Mouse (Mus musculus): ENCODE measurements around the gene Sae1. TPM values are rescaled to one million over a fixed set of nuclear protein-coding genes. Genes with fewer than 3 reads are reported as not detected.

Gene Sae1
- total RNA-seq, 1 experiment from 2014 or later = 403 TPM

DNA sequence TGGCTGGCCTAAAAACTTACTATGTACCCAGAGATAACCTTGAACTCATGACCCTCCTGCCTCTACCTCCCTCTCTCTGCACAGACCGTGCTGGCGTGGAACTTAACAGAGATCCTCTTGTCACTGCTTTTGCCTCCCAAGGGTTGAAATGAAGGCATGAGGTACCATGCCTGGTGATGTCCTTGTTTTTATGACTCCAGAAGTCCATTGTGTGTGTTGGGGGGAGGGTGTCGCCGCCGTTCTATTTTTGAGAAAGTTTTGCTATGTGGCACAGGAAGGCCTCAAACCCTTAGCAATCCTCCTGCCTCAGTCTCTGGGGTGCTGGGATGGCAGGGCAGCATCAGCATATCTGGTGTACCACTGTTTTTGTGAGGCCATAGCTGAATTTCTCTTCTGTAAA, 88.7 kb downstream of the Sae1 start:
- ATAC-seq (replicated peaks in 1 of 2; ENCODE audit: insufficient read depth in 1 of 2, low FRiP score in 2 of 2, low TSS enrichment in 1 of 2, low read depth in 1 of 2, poor library complexity in 2 of 2, severe bottlenecking in 2 of 2) = no peak

GRCm38 (mm10) chr7:16297616-16298015, 90.0 kb downstream of the Sae1 start:
- ATAC-seq (replicated peaks in 1 of 2; ENCODE audit: insufficient read depth in 1 of 2, low FRiP score in 2 of 2, low TSS enrichment in 1 of 2, low read depth in 1 of 2, poor library complexity in 2 of 2, severe bottlenecking in 2 of 2) = no peak

- ATAC-seq (replicated peaks in 1 of 2; ENCODE audit: insufficient read depth in 1 of 2, low FRiP score in 2 of 2, low TSS enrichment in 1 of 2, low read depth in 1 of 2, poor library complexity in 2 of 2, severe bottlenecking in 2 of 2) = peak; percentile 35 to 46
These were observed 90.7 kb downstream of the Sae1 start for GRCm38 (mm10) chr7:16296766-16297390.

DNA sequence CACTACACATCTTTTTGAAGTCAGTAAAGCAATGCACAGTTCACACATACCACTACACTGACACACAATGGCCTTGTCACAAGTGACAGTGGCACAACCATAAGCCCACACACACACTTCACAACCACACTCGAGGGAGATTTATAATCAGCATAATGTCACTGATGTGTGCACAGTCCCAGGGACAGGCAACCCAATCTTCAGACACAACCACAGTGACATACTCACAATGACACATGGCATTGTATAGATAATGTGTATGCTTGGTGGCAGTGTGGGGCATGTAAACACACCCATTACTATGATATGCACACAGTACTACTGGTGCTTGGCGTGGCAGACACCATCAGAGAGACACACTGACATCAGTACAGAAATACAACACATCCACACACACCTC, 91.5 kb downstream of the Sae1 start:
- no peak for ATAC-seq (replicated peaks in 1 of 2; ENCODE audit: insufficient read depth in 1 of 2, low FRiP score in 2 of 2, low TSS enrichment in 1 of 2, low read depth in 1 of 2, poor library complexity in 2 of 2, severe bottlenecking in 2 of 2)

DNA sequence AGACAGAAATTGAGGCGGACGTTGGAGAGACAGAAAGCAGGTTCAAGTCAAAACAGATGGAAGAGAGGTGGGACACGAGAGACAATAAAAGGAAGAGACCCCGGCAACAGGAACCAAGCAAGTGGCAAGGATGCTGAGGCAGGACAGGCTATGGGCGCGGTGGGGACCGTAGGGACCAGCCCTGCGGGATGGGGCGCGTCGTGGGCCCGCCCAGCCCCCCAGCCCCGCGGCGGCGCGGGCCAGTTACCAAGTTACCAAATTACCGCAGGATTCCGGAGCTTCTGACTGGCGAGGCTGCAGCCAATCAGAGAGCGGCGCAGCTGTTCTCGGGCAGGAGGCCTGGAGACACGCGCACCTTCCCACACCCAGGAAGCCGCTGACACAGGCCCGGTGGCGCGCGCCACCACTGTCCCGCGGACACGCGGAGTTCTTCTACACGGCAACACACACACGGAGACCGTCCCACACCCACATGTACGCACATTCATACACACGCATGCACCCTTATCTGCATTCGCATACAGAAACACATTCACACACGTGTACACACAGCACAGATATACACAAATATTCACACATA, 92.2 kb downstream of the Sae1 start:
- ATAC-seq (replicated peaks in 1 of 2; ENCODE audit: insufficient read depth in 1 of 2, low FRiP score in 2 of 2, low TSS enrichment in 1 of 2, low read depth in 1 of 2, poor library complexity in 2 of 2, severe bottlenecking in 2 of 2) = peak; percentile 52 to 54

DNA sequence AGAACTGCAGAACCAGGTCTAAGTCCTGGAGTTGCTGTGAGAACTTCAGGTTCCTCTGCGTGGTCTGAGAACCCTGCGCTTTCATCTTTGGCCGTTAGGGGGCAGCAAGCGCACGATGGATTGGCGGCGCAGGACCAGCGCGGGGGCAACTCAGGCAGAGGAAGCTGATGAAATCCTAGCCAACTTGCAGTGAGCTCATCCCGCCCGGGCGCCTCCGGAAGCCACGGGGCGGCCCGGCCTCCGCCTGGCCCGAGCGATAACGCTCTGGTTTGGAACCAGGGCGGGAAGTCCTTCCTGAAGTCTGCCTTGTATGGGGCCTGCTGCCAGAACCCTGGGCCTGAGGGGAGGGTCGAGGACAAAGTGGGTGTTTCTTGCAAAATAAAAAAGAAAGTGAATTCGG, 92.8 kb downstream of the Sae1 start:
- ATAC-seq (replicated peaks in 1 of 2; ENCODE audit: insufficient read depth in 1 of 2, low FRiP score in 2 of 2, low TSS enrichment in 1 of 2, low read depth in 1 of 2, poor library complexity in 2 of 2, severe bottlenecking in 2 of 2) = peak; percentile 80 to 81

GRCm38 (mm10) chr7:16294346-16294745, 93.3 kb downstream of the Sae1 start:
- ATAC-seq (replicated peaks in 1 of 2; ENCODE audit: insufficient read depth in 1 of 2, low FRiP score in 2 of 2, low TSS enrichment in 1 of 2, low read depth in 1 of 2, poor library complexity in 2 of 2, severe bottlenecking in 2 of 2) = peak; percentile 26 to 38; a peak in 2 of 4 replicates

- ATAC-seq (replicated peaks in 1 of 2; ENCODE audit: insufficient read depth in 1 of 2, low FRiP score in 2 of 2, low TSS enrichment in 1 of 2, low read depth in 1 of 2, poor library complexity in 2 of 2, severe bottlenecking in 2 of 2) = no peak
These were observed 99.8 kb downstream of the Sae1 start for GRCm38 (mm10) chr7:16287791-16288190.

- no peak for ATAC-seq (replicated peaks in 1 of 2; ENCODE audit: insufficient read depth in 1 of 2, low FRiP score in 2 of 2, low TSS enrichment in 1 of 2, low read depth in 1 of 2, poor library complexity in 2 of 2, severe bottlenecking in 2 of 2)
These were observed 100.6 kb downstream of the Sae1 start for GRCm38 (mm10) chr7:16287016-16287415.

DNA sequence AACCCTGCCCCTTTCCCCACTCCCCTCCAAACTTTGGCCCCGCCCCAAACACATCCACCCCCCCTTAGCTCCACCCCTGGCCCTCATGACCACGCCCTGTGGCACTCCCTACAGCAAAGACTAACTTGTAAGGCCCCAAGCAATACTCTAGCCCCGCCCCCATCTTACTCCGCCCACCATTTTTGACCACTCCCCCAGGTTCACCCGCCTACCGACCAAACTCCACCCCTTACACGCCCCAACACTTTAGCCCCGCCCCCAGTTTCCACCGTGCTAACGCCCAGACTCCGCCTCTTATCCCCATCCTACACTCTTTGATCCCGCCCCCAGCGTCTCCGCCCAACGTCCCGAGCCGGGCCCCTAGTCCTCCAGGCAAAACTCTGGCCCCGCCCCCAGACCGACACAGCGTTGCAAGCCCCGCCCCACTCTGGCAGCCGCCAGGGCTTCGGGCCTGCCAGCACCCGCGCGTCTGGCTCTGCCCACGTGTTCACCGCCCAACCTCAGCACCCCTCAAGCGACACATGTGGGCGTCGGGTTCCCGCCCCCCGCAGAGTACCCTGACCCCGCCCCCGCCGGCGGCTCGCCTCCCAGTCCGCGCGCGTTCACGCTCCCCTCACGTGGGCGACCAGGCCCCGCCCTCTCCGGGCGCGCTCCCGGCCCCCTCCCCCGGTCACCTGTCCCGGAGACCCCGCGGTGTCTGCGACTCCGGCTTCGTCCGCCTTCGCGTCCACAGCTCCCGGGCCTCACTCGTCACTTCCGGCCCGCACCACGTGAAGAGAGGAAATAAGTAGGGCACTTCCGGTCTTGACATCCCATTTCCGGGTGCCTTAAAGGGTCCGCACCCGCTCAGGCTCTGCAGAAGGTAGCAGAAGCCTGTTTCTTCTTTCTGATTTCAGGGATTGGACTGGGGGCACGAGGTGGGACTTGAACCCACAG, 101.3 kb downstream of the Sae1 start, which contains the start of gene Ccdc9:
TSS of gene Ccdc9 (minus strand) at position 770 of the 936 bp plus-strand sequence.
- peak; percentile 72 to 80 for ATAC-seq (replicated peaks in 1 of 2; ENCODE audit: insufficient read depth in 1 of 2, low FRiP score in 2 of 2, low TSS enrichment in 1 of 2, low read depth in 1 of 2, poor library complexity in 2 of 2, severe bottlenecking in 2 of 2)

GRCm38 (mm10) chr7:16285450-16286025, 102.1 kb downstream of the Sae1 start:
- peak; percentile 28 to 30 for ATAC-seq (replicated peaks in 1 of 2; ENCODE audit: insufficient read depth in 1 of 2, low FRiP score in 2 of 2, low TSS enrichment in 1 of 2, low read depth in 1 of 2, poor library complexity in 2 of 2, severe bottlenecking in 2 of 2)

DNA sequence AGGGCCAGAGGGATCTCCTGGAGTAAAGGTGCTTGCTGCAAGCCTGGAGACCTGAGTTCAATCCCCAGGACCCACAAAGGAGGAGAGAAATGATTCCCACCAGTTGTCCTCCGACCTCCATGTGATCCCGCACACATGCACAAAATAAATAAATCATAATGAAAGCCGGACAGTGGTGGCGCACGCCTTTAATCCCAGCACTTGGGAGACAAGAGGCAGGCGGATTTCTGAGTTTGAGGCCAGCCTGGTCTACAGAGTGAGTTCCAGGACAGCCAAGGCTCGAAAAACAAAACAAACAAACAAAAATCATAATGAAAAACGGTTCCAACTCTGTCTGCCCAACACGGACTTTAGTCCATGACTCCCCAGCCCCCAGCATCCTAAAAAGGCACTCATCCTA, 102.7 kb downstream of the Sae1 start:
- ATAC-seq (replicated peaks in 1 of 2; ENCODE audit: insufficient read depth in 1 of 2, low FRiP score in 2 of 2, low TSS enrichment in 1 of 2, low read depth in 1 of 2, poor library complexity in 2 of 2, severe bottlenecking in 2 of 2) = no peak

DNA sequence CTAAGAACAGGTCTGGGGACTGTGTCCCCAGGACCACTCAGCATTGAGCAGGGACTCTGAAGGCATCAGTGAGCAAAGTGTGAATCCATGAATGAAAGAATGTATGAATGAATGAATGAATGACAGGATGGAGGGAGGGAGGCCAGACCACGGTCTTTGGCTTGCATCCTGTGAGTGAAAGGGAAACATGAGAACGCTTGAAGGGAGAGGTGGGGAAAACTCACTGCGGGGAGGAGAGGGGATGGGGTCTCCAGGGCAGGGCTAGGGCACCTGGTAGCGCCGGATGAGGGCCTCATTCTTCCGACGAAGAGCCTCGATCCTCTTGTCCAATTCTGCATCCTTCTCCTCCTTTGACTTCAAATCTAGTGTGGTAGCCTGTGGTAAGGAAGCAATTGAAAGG, 103.6 kb downstream of the Sae1 start:
- ATAC-seq (replicated peaks in 1 of 2; ENCODE audit: insufficient read depth in 1 of 2, low FRiP score in 2 of 2, low TSS enrichment in 1 of 2, low read depth in 1 of 2, poor library complexity in 2 of 2, severe bottlenecking in 2 of 2) = no peak

- ATAC-seq (replicated peaks in 1 of 2; ENCODE audit: insufficient read depth in 1 of 2, low FRiP score in 2 of 2, low TSS enrichment in 1 of 2, low read depth in 1 of 2, poor library complexity in 2 of 2, severe bottlenecking in 2 of 2) = no peak
These were observed 105.3 kb downstream of the Sae1 start for GRCm38 (mm10) chr7:16282334-16282733.

DNA sequence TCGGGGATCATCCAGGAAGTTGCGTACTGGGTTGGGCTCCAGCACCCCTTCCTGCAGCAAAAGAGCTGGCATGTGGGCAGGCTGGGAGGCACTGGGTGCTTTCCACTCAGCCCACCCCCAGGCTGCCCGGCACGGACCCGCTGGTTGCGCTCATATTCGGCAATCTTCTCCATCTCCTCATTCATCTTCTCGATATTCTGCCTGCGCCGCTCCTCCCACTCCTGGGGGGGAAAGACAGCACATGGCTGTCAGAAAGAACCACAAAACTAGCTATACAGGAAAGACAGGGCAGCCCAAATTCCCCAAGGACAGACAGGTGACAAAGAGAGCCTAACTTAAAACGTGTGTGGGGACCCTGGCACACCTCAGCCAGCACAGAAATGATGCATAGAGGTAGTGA, 106.9 kb downstream of the Sae1 start:
- no peak for ATAC-seq (replicated peaks in 1 of 2; ENCODE audit: insufficient read depth in 1 of 2, low FRiP score in 2 of 2, low TSS enrichment in 1 of 2, low read depth in 1 of 2, poor library complexity in 2 of 2, severe bottlenecking in 2 of 2)

DNA sequence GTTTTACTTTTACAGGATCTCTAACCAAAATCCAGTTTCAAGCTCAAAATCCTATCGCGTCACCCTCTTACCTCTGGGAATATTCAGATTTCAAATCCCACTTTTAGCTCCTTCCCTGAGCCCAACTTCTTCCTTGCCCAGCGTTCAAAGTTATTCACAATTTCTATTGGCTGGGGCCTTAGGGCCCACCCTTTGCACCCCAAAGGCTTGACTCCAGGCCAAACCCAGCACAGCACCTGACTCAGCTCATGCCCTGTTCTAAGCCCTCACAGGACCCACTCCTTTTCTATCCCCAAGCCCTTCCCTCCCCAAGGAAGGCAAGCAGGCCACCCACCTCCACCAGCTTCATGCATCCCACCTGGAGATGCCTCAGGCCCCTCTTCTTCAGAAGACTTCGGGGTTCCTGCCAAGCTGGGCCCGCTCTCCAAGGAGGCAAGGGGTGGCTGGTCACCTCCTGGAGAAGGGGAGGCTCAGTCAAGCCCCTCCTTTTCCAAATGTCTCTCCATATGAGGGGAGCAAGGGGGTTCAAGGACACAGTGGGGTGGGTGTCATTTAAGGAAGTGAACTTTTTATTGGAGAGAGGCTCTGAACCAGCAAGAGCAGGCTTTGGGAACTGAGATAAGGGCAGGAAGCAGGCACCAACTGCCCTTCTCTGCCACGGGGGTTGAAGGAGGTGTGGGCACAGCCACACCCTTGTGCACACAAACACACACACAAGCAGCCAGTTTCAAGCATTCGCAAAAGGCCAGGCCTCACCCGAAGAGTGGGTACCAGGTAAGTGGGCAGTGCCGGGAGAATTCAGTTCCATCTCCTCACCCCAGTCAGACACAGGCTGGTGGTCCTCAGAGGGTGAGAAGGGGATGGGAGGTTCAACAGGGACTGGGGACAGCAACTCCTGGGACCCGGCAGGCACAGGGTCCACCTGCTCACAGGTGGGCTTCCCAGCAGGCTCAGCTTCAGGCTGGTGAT, 112.4 kb downstream of the Sae1 start:
- no peak; a peak in 1 of 4 replicates for ATAC-seq (replicated peaks in 1 of 2; ENCODE audit: insufficient read depth in 1 of 2, low FRiP score in 2 of 2, low TSS enrichment in 1 of 2, low read depth in 1 of 2, poor library complexity in 2 of 2, severe bottlenecking in 2 of 2)

GRCm38 (mm10) chr7:16273766-16274140, 113.9 kb downstream of the Sae1 start:
- ATAC-seq (replicated peaks in 1 of 2; ENCODE audit: insufficient read depth in 1 of 2, low FRiP score in 2 of 2, low TSS enrichment in 1 of 2, low read depth in 1 of 2, poor library complexity in 2 of 2, severe bottlenecking in 2 of 2) = peak; percentile 60 to 74
